Mouse (Mus musculus): ENCODE results near the gene Mycl. TPM values are rescaled to one million over a fixed set of nuclear protein-coding genes. Genes with fewer than 3 reads are reported as not detected.

Gene Mycl
- 88.8 and 91.3 TPM in 2 replicates for polyA plus RNA-seq (2015; fragmentation: Nextera tagmentation; extraction: Ambion mirVana)

- Histone ChIP-seq H3K9ac (replicated peaks) (peak within 1 kb of the TSS; percentile 96), H3K36me3 (peaks cover 5% of the 10 kb centered on the region), H3K27me3 (no peaks in the 10 kb centered on the region), H3K4me3 (peak within 1 kb of the TSS; percentile 95), H3K4me1 (peaks cover 37% of the 10 kb centered on the region), H3K27ac (replicated peaks) (peak within 1 kb of the TSS; percentile 96), H3K9me3 (no peaks in the 10 kb centered on the region), H3K4me2 (replicated peaks) (peak within 1 kb of the TSS; percentile 79)
- ATAC-seq (replicated peaks), result peak; percentile 85
- WGBS, result 0% methylated on average over 62 of the region's 69 CpGs
Measured at GRCm38 (mm10) chr4:122995404-122996220, at the start of gene Mycl. Gene Mycl, plus strand, starts transcription at chr4:122995652.

GRCm38 (mm10) chr4:122947223-122947622 is 48.2 kb upstream of the Mycl start:
- Histone ChIP-seq H3K27me3 (no peaks in the 10 kb centered on the region), H3K9me3 (no peaks in the 10 kb centered on the region), H3K9ac (replicated peaks) (no peak overlapping the region), H3K4me1 (no peaks in the 10 kb centered on the region), H3K4me2 (replicated peaks) (no peak overlapping the region), H3K4me3 (no peak overlapping the region), H3K36me3 (peaks cover 5% of the 10 kb centered on the region; the same call in 1 of the 2 replicates), H3K27ac (replicated peaks) (no peak overlapping the region)
- WGBS, result 89% methylated on average over 3 of the region's 3 CpGs
- ATAC-seq (replicated peaks), result no peak

GRCm38 (mm10) chr4:122949096-122949495 is 46.4 kb upstream of the Mycl start:
- H3K4me1 ChIP-seq, result no peaks in the 10 kb centered on the region
- H3K4me2 ChIP-seq (replicated peaks), result no peak overlapping the region
- no peak overlapping the region for H3K9ac ChIP-seq (replicated peaks)
- no peaks in the 10 kb centered on the region for H3K9me3 ChIP-seq
- ATAC-seq (replicated peaks), result no peak
- H3K4me3 ChIP-seq, result no peak overlapping the region
- WGBS, result 89% methylated on average over 8 of the region's 8 CpGs
- no peak overlapping the region for H3K27ac ChIP-seq (replicated peaks)
- H3K36me3 ChIP-seq, result peaks cover 5% of the 10 kb centered on the region; the same call in 1 of the 2 replicates
- H3K27me3 ChIP-seq, result no peaks in the 10 kb centered on the region

GRCm38 (mm10) chr4:122954680-122955411 is 40.6 kb upstream of the Mycl start:
- Histone ChIP-seq H3K9me3 (no peaks in the 10 kb centered on the region), H3K36me3 (0 out of 2 replicates have a peak, but pooled peaks cover 2% of the 10 kb centered on the region), H3K27me3 (no peaks in the 10 kb centered on the region), H3K4me2 (replicated peaks) (peak overlapping the region; percentile 45), H3K4me1 (peaks cover 37% of the 10 kb centered on the region), H3K9ac (replicated peaks) (peak overlapping the region; percentile 39), H3K27ac (replicated peaks) (peak overlapping the region; percentile 85), H3K4me3 (peak overlapping the region; percentile 25)
- 55% methylated on average over 5 of the region's 5 CpGs for WGBS
- no peak; the same call in 1 of the 2 replicates for ATAC-seq (replicated peaks)

GRCm38 (mm10) chr4:122955412-122956136 is 39.9 kb upstream of the Mycl start:
- ATAC-seq (replicated peaks), result peak; percentile 93
- peak overlapping the region; percentile 85 for H3K27ac ChIP-seq (replicated peaks)

GRCm38 (mm10) chr4:122956301-122956700 is 39.2 kb upstream of the Mycl start:
- H3K4me3 ChIP-seq, result no peak overlapping the region
- peak overlapping the region; percentile 85 for H3K27ac ChIP-seq (replicated peaks)
- no peaks in the 10 kb centered on the region for H3K9me3 ChIP-seq
- H3K9ac ChIP-seq (replicated peaks), result no peak overlapping the region
- H3K27me3 ChIP-seq, result no peaks in the 10 kb centered on the region
- H3K4me1 ChIP-seq, result peaks cover 49% of the 10 kb centered on the region
- H3K36me3 ChIP-seq, result 0 out of 2 replicates have a peak, but pooled peaks cover 2% of the 10 kb centered on the region
- 78% methylated on average over 5 of the region's 6 CpGs for WGBS
- no peak for ATAC-seq (replicated peaks)
- H3K4me2 ChIP-seq (replicated peaks), result no peak overlapping the region

More at GRCm38 (mm10) chr4:122955412-122956136, 39.9 kb upstream of the Mycl start:
- H3K9me3 ChIP-seq, result no peaks in the 10 kb centered on the region
- peaks cover 42% of the 10 kb centered on the region for H3K4me1 ChIP-seq
- peak overlapping the region; percentile 45 for H3K4me2 ChIP-seq (replicated peaks)
- WGBS, result 7% methylated on average over 17 of the region's 17 CpGs
- H3K27me3 ChIP-seq, result no peaks in the 10 kb centered on the region
- peak overlapping the region; percentile 25 for H3K4me3 ChIP-seq
- 0 out of 2 replicates have a peak, but pooled peaks cover 2% of the 10 kb centered on the region for H3K36me3 ChIP-seq
- peak overlapping the region; percentile 39 for H3K9ac ChIP-seq (replicated peaks)

GRCm38 (mm10) chr4:122958491-122959031 is 36.9 kb upstream of the Mycl start:
- Histone ChIP-seq H3K27ac (replicated peaks) (peak overlapping the region; percentile 58), H3K9ac (replicated peaks) (no peak overlapping the region), H3K4me1 (peaks cover 60% of the 10 kb centered on the region), H3K36me3 (no peaks in the 10 kb centered on the region), H3K9me3 (no peaks in the 10 kb centered on the region), H3K4me2 (replicated peaks) (peak overlapping the region; percentile 99), H3K4me3 (peak overlapping the region; percentile 12; the same call in 1 of the 2 replicates), H3K27me3 (no peaks in the 10 kb centered on the region)
- whole genome bisulfite sequencing, result 47% methylated on average over 6 of the region's 6 CpGs
- ATAC-seq (replicated peaks), result no peak

- Histone ChIP-seq H3K9ac (replicated peaks) (peak overlapping the region; percentile 78), H3K9me3 (no peaks in the 10 kb centered on the region), H3K4me3 (peak overlapping the region; percentile 83), H3K27me3 (no peaks in the 10 kb centered on the region), H3K36me3 (no peaks in the 10 kb centered on the region), H3K27ac (replicated peaks) (peak overlapping the region; percentile 49), H3K4me1 (peaks cover 56% of the 10 kb centered on the region), H3K4me2 (replicated peaks) (peak overlapping the region; percentile 99)
- ATAC-seq (replicated peaks), result no peak; the same call in 1 of the 2 replicates
- WGBS, result 2% methylated on average over 7 of the region's 8 CpGs
Measured at GRCm38 (mm10) chr4:122959816-122960215, 35.6 kb upstream of the Mycl start.

GRCm38 (mm10) chr4:122960321-122961099 is 34.9 kb upstream of the Mycl start:
- Histone ChIP-seq H3K27ac (replicated peaks) (peak overlapping the region; percentile 49), H3K4me1 (peaks cover 49% of the 10 kb centered on the region)
- under 1% methylated on average over 43 of the region's 43 CpGs for WGBS

GRCm38 (mm10) chr4:122961100-122961567 is 34.3 kb upstream of the Mycl start, which contains the start of gene Mfsd2a:
Gene Mfsd2a, minus strand, starts transcription at chr4:122961188.
- Histone ChIP-seq H3K4me3 (peak within 1 kb of the TSS; percentile 83), H3K36me3 (no peaks in the 10 kb centered on the region), H3K27ac (replicated peaks) (peak within 1 kb of the TSS; percentile 49), H3K4me2 (replicated peaks) (peak within 1 kb of the TSS; percentile 99), H3K4me1 (peaks cover 43% of the 10 kb centered on the region), H3K27me3 (no peaks in the 10 kb centered on the region), H3K9ac (replicated peaks) (peak within 1 kb of the TSS; percentile 78), H3K9me3 (no peaks in the 10 kb centered on the region)
- ATAC-seq (replicated peaks), result peak; percentile 75
- WGBS, result under 1% methylated on average over 27 of the region's 27 CpGs

More at GRCm38 (mm10) chr4:122960321-122961099, 34.9 kb upstream of the Mycl start:
- no peaks in the 10 kb centered on the region for H3K9me3 ChIP-seq
- H3K9ac ChIP-seq (replicated peaks), result peak overlapping the region; percentile 78
- H3K36me3 ChIP-seq, result no peaks in the 10 kb centered on the region
- H3K4me3 ChIP-seq, result peak overlapping the region; percentile 83
- no peaks in the 10 kb centered on the region for H3K27me3 ChIP-seq
- peak overlapping the region; percentile 99 for H3K4me2 ChIP-seq (replicated peaks)
- ATAC-seq (replicated peaks), result peak; percentile 65

Data from forebrain, embryonic 15.5 days (tissue).